Mouse (Mus musculus): ENCODE results near the gene Mctp2.

- TF ChIP-seq CTCF (IDR thresholded peaks at IDR 0.05; ENCODE audit: extremely low read depth, insufficient read depth, insufficient read length, insufficient replicate concordance) (no peak), POLR2A (IDR thresholded peaks at IDR 0.05; ENCODE audit: low read depth, low read length) (no peak)
Measured at GRCm38 (mm10) chr7:72104170-72104569, 202.2 kb downstream of the Mctp2 start.
